Mouse (Mus musculus) C2C12 (cell line): Measurements from ENCODE around the gene Cntn4. TPM values are rescaled to one million over a fixed set of nuclear protein-coding genes. Genes with fewer than 3 reads are reported as not detected.

Experiments
- H3K27me3 ChIP-seq: one replicate; pipeline ENCODE4 v1.6.1; 2011; ENCODE audit not compliant: control insufficient read depth, insufficient read depth, insufficient read length
- H3K36me3 ChIP-seq: one replicate; pipeline ENCODE4 v1.6.1; 2011; ENCODE audit not compliant: control insufficient read depth, insufficient read depth
- H3K4me3 ChIP-seq: one replicate; pipeline ENCODE4 v1.5.1; 2011; ENCODE audit warnings: mild to moderate bottlenecking, control low read depth; ENCODE audit not compliant: poor library complexity, insufficient read depth, severe bottlenecking
- H3K79me2 ChIP-seq: one replicate; pipeline ENCODE4 v1.6.1; 2011; ENCODE audit not compliant: control insufficient read depth, insufficient read depth
- H3K79me3 ChIP-seq: one replicate; pipeline ENCODE4 v1.6.1; 2011; ENCODE audit warnings: low read depth, control low read depth
- H3ac ChIP-seq: one replicate; pipeline ENCODE3; 2011; ENCODE audit warnings: low read depth; ENCODE audit not compliant: control insufficient read depth, insufficient read length
- CEBPB ChIP-seq: IDR thresholded peaks from one replicate; pipeline ENCODE4 v1.6.1; 2011; ENCODE audit warnings: low read depth, mild to moderate bottlenecking, control low read depth, moderate library complexity
- CTCF ChIP-seq: IDR thresholded peaks from one replicate; pipeline ENCODE4 v1.5.1; 2011; ENCODE audit not compliant: control insufficient read depth, insufficient read depth, insufficient read length
- FOSL1 ChIP-seq: IDR thresholded peaks from one replicate; pipeline ENCODE4 v1.8.0; 2011; ENCODE audit warnings: mild to moderate bottlenecking, low read length; ENCODE audit not compliant: poor library complexity, insufficient read depth, severe bottlenecking
- MAX ChIP-seq: IDR thresholded peaks from one replicate; pipeline ENCODE4 v1.6.1; 2011; ENCODE audit warnings: mild to moderate bottlenecking, control low read depth
- MYOD1 ChIP-seq: IDR thresholded peaks from one replicate; pipeline ENCODE4 v1.6.1; 2011; ENCODE audit warnings: low read depth; ENCODE audit not compliant: control insufficient read depth, insufficient read length
- MYOG ChIP-seq: IDR thresholded peaks from one replicate; pipeline ENCODE4 v1.6.1; 2011; ENCODE audit not compliant: control insufficient read depth, insufficient read length; ENCODE audit errors: extremely low read depth
- USF1 ChIP-seq: IDR thresholded peaks from one replicate; pipeline ENCODE4 v1.6.1; 2011; ENCODE audit warnings: low read depth, mild to moderate bottlenecking, control low read depth, moderate library complexity
- polyA plus RNA-seq: library from polyadenylated mRNA; unstranded; fragments of >200 nt; fragmentation: generic; extraction: Trizol; gene quantifications from one replicate; pipeline ENCODE4 v1.2.1, GENCODE M21; 2012; ENCODE audit warnings: missing spikeins

The Cntn4 gene
- polyA plus RNA-seq, 1 experiment, result not detected

DNA sequence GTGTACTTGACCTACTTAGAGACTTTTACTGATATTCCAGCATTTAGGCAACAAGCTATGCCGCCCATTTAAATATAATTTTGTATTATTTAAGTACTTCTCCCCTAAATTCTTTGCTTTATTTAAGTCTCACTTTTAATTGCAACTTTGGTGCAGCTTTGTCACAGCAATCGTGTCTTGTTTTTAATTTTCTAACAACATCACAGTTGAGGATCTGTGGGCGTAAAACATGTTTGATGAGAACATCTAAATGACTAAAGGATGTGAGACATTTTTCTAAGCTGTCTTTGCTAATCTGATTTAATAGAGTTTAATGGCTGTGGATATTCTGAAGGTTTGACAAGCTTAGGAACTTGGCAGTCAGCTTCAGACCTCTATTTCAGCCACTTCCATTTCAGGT lies 818.8 kb downstream of the Cntn4 start:
- no peaks in the 10 kb centered on the region for H3K36me3 ChIP-seq
- H3K79me3 ChIP-seq, result no peaks in the 10 kb centered on the region
- TF ChIP-seq MAX (no peak), MYOD1 (no peak), FOSL1 (no peak), USF1 (no peak), CTCF (no peak)

GRCm38 (mm10) chr6:106499166-106499565 lies 821.7 kb downstream of the Cntn4 start:
- H3K79me2 ChIP-seq, result no peaks in the 10 kb centered on the region
- H3ac ChIP-seq, result no peak overlapping the region
- TF ChIP-seq FOSL1, result no peak
- no peak for TF ChIP-seq MYOG
- no peak for TF ChIP-seq MAX
- TF ChIP-seq CTCF, result no peak
- no peak for TF ChIP-seq MYOD1
- no peak for TF ChIP-seq CEBPB
- no peak for TF ChIP-seq USF1
- no peaks in the 10 kb centered on the region for H3K36me3 ChIP-seq
- H3K79me3 ChIP-seq, result no peaks in the 10 kb centered on the region
- no peaks in the 10 kb centered on the region for H3K27me3 ChIP-seq
- no peak overlapping the region for H3K4me3 ChIP-seq

More for the DNA sequence above, 818.8 kb downstream of the Cntn4 start:
- no peaks in the 10 kb centered on the region for H3K27me3 ChIP-seq
- H3K79me2 ChIP-seq, result no peaks in the 10 kb centered on the region
- H3ac ChIP-seq, result no peak overlapping the region
- no peak overlapping the region for H3K4me3 ChIP-seq

DNA sequence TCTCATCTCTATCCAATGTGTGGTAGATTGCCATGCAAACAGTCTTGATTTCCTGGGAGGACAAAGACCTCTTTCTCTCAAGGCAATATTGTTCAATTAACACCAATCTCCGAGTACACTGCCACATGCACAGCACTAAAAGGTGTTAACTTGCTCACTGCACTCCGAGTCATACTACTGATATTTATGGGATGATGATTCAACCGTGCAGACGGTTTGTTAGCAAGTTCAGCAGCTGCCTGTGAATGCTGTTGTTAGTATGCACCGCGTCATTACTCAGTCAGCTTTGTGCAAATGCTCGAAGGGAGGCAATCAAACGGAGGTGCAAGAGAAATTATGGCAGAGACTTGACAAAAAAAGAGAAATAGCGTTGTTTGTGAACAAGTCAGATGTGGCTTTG lies 826.5 kb downstream of the Cntn4 start:
- Histone ChIP-seq H3K79me2 (no peaks in the 10 kb centered on the region), H3K36me3 (no peaks in the 10 kb centered on the region), H3K4me3 (no peak overlapping the region), H3ac (no peak overlapping the region), H3K79me3 (no peaks in the 10 kb centered on the region), H3K27me3 (no peaks in the 10 kb centered on the region)
- TF ChIP-seq FOSL1 (no peak), CTCF (no peak), USF1 (no peak), CEBPB (no peak), MAX (no peak), MYOG (no peak), MYOD1 (no peak)

DNA sequence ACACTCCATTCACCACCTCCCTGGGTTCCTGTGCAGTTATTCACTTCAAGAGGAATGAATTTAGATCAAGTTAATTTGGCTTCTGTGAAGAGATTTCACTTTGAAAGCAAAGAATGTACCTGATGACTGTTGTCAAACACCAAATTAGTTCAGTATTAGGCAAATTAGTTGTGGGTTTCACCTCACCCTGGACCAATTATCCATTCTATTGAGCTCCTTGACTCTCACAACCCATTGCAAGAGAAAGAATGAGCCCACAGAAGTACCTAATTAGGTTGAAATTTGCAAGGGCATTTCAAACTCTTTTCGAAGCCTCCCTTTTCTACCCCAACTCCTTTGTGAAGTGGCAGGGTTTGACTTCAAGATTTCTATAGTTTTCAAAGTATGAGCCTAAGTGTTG lies 842.9 kb downstream of the Cntn4 start:
- no peaks in the 10 kb centered on the region for H3K36me3 ChIP-seq
- no peaks in the 10 kb centered on the region for H3K79me2 ChIP-seq
- no peaks in the 10 kb centered on the region for H3K79me3 ChIP-seq
- TF ChIP-seq MYOD1 (no peak), USF1 (no peak), MAX (no peak), CTCF (no peak), MYOG (no peak), CEBPB (no peak), FOSL1 (no peak)
- no peaks in the 10 kb centered on the region for H3K27me3 ChIP-seq
- H3ac ChIP-seq, result no peak overlapping the region
- no peak overlapping the region for H3K4me3 ChIP-seq

DNA sequence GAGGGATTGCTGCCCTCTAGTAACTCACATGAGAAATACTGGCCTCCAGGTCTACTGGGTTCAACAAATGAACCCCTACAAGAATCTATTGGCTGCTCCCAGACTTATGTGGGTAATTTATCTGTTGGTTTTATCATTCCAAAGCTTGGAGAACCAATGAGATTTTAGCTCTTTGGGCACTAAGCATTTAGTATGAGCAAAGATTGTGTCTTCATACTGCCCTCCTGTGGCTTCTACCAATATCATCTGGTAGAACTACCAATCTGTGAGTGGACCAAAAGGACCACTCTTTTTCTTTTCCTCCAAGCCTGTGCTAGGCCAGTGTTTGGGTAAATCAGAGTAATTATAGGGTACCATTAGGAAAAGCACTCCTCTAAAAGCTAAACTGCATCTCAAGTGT lies 866.0 kb downstream of the Cntn4 start:
- Histone ChIP-seq H3K79me2 (no peaks in the 10 kb centered on the region), H3K79me3 (no peaks in the 10 kb centered on the region), H3K36me3 (no peaks in the 10 kb centered on the region), H3ac (no peak overlapping the region), H3K27me3 (no peaks in the 10 kb centered on the region), H3K4me3 (no peak overlapping the region)
- no peak for TF ChIP-seq USF1

GRCm38 (mm10) chr6:106561649-106562048 lies 884.2 kb downstream of the Cntn4 start:
- Histone ChIP-seq H3ac (no peak overlapping the region), H3K4me3 (no peak overlapping the region), H3K36me3 (no peaks in the 10 kb centered on the region), H3K79me2 (no peaks in the 10 kb centered on the region), H3K79me3 (no peaks in the 10 kb centered on the region), H3K27me3 (no peaks in the 10 kb centered on the region)
- no peak for TF ChIP-seq CTCF
- no peak for TF ChIP-seq MYOG
- TF ChIP-seq MYOD1, result no peak
- TF ChIP-seq FOSL1, result no peak
- TF ChIP-seq CEBPB, result no peak
- TF ChIP-seq MAX, result no peak

DNA sequence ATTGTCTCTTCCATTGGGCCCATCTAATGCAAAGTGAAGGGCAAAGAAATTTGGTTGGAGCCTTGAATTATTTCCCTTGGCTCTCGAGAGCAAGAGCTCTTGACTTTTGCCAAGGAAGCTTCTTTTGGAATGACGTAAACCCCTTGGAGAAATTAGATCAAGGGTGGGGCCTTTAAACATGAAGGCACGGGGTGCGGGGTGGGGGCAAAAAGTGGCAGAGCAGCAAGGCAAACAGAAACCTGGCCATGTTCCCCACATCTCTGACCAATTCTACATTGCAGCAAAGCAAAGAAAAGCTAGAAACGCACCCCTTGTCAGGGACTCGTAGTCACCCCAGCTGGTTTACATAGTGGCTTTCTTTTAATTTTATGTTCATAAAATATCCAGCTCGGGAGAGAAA lies 887.9 kb downstream of the Cntn4 start:
- no peaks in the 10 kb centered on the region for H3K79me2 ChIP-seq
- TF ChIP-seq USF1 (no peak), MYOG (no peak), CTCF (no peak), MAX (no peak), MYOD1 (no peak), FOSL1 (no peak), CEBPB (no peak)
- H3ac ChIP-seq, result no peak overlapping the region
- no peaks in the 10 kb centered on the region for H3K27me3 ChIP-seq
- H3K4me3 ChIP-seq, result no peak overlapping the region
- no peaks in the 10 kb centered on the region for H3K36me3 ChIP-seq
- no peaks in the 10 kb centered on the region for H3K79me3 ChIP-seq
